Mouse (Mus musculus): ENCODE measurements around the gene Dnajc2. TPM values are rescaled to one million over a fixed set of nuclear protein-coding genes. Genes with fewer than 3 reads are reported as not detected.
A peak's percentile ranks its signal among the peaks of the same experiment; 100 is the strongest.
"Not testable (repeated sequence)": the region's sequence is repeated elsewhere in the genome, so short reads cannot be mapped to it uniquely, and the experiment has no call there.

The Dnajc2 gene
- polyA plus RNA-seq, 1 experiment from 2014 or later, result 73.1 TPM

DNA sequence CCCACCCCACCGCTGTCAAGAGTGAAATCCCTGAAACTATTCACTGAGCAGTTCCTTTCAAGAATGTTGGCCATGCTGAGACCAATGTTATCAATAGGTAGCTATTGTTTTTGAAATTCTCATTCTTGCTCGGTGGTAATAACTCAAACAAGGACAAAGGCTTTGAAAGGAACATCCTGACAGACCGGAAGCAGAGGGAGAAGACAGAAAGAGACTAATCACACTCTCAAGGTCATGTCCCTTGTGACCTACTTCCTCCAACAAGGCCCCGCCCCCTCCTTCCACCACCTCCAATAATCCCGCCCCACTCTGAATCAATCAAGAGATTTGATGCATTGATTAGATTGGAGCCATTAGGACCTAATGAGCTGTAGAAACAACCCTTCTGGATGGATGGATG is 66.5 kb downstream of the Dnajc2 start:
- Histone ChIP-seq H3K4me2 (ENCODE audit: low read depth, low read length) (no peak overlapping the region), H3K9ac (replicated peaks; ENCODE audit: low read depth, low read length) (no peak overlapping the region), H3K4me1 (ENCODE audit: control insufficient read depth, insufficient read depth, low read length) (no peaks in the 10 kb centered on the region), H3K27ac (ENCODE audit: low read depth, low read length) (no peak overlapping the region), H3K4me3 (ENCODE audit: low read depth, low read length) (no peak overlapping the region), H3K9me3 (ENCODE audit: control insufficient read depth, low read length) (no peaks in the 10 kb centered on the region), H3K27me3 (ENCODE audit: control insufficient read depth, insufficient read depth, low read length) (no peaks in the 10 kb centered on the region), H3K36me3 (ENCODE audit: control insufficient read depth, insufficient read depth, low read length) (no peaks in the 10 kb centered on the region)
- WGBS, result 67% methylated on average over 5 of the region's 5 CpGs
- ATAC-seq (ENCODE audit: low read depth), result no peak

DNA sequence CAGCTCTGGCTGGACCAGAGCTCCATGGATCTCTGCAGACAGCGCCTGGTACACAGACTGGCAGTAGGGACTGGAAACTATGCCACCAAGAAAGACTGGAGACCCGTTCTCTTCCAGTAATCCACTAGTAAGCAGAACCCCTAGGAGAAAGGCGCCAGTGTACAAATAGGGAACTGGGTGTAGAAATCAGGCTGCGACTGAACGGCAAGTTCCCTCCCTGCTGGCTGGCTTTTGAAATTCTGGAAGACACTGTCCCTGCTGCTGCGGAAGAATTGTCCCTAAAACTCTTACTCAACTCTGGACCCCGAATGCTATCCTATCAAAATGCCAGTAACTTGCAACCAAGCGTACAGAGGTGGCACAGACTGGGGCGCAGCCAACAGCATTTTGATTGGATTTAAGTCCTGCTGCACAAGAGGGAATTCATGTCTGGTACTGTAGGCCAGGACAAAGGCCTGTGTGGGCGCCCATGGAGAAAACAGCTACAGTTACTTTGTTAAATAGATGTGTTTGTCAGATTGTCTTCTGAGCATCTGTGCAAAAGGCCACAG is 67.8 kb downstream of the Dnajc2 start:
- no peak overlapping the region for H3K9ac ChIP-seq (replicated peaks; ENCODE audit: low read depth, low read length)
- 89% methylated on average over 10 of the region's 10 CpGs for WGBS
- ATAC-seq (ENCODE audit: low read depth), result no peak

DNA sequence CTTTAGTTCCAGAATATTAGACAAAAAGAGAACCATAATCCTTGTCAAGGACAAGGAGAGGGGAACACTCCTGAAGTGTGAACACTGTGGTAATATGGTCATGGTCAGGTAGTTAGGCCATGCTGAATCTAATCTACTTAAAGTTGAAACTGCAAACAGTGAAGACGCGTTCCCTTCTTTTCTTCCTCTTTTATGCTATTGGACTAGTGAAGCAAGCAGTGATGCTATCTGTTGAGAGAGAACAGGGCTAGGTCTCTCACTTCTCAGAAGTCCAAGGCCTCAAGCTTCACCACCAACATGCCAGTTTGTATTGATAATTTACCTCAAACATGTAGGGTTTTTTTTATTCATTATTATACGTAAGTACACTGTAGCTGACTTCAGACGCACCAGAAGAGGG is 70.6 kb downstream of the Dnajc2 start:
- 91% methylated on average over 4 of the region's 4 CpGs for WGBS
- no peaks in the 10 kb centered on the region for H3K27me3 ChIP-seq (ENCODE audit: control insufficient read depth, insufficient read depth, low read length)
- H3K9ac ChIP-seq (replicated peaks; ENCODE audit: low read depth, low read length), result no peak overlapping the region
- no peak overlapping the region for H3K4me2 ChIP-seq (ENCODE audit: low read depth, low read length)
- no peak for ATAC-seq (ENCODE audit: low read depth)
- no peaks in the 10 kb centered on the region for H3K9me3 ChIP-seq (ENCODE audit: control insufficient read depth, low read length)
- H3K4me1 ChIP-seq (ENCODE audit: control insufficient read depth, insufficient read depth, low read length), result no peaks in the 10 kb centered on the region
- no peak overlapping the region for H3K4me3 ChIP-seq (ENCODE audit: low read depth, low read length)
- H3K36me3 ChIP-seq (ENCODE audit: control insufficient read depth, insufficient read depth, low read length), result no peaks in the 10 kb centered on the region
- no peak overlapping the region for H3K27ac ChIP-seq (ENCODE audit: low read depth, low read length)

More for the DNA sequence above, 67.8 kb downstream of the Dnajc2 start:
- no peak overlapping the region for H3K4me3 ChIP-seq (ENCODE audit: low read depth, low read length)
- no peaks in the 10 kb centered on the region for H3K27me3 ChIP-seq (ENCODE audit: control insufficient read depth, insufficient read depth, low read length)
- H3K9me3 ChIP-seq (ENCODE audit: control insufficient read depth, low read length), result no peaks in the 10 kb centered on the region
- no peaks in the 10 kb centered on the region for H3K36me3 ChIP-seq (ENCODE audit: control insufficient read depth, insufficient read depth, low read length)
- H3K4me2 ChIP-seq (ENCODE audit: low read depth, low read length), result no peak overlapping the region
- no peak overlapping the region for H3K27ac ChIP-seq (ENCODE audit: low read depth, low read length)
- H3K4me1 ChIP-seq (ENCODE audit: control insufficient read depth, insufficient read depth, low read length), result no peaks in the 10 kb centered on the region

DNA sequence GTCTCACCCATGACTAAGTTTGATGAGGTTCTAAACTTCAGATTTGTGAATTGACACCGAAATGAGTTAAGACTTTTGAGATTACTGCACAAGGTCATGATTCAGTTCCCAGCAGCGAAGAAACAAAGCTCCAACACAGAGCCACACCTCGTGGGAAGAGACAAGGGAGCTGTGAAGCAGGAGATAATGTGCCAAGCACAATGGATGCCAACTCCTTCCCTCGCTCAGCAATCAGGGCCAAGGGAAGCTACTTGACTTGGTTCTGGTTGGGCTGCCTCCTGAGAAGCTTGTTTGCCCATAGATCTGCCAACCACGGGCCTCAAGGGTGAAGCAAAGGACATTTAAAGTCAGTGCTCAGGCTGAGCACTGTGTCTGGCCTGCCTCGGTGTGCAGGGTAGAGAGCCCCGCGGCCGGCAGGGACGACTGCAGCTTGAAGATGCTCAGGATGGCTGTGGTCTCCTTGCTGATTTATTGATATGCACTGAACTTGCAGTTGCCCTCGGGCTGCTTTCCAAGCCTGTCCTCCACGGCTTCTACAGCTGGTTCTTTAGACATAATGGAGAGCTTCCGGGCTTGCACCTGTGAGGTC is 72.8 kb downstream of the Dnajc2 start:
- H3K4me3 ChIP-seq (ENCODE audit: low read depth, low read length), result no peak overlapping the region
- H3K36me3 ChIP-seq (ENCODE audit: control insufficient read depth, insufficient read depth, low read length), result no peaks in the 10 kb centered on the region
- ATAC-seq (ENCODE audit: low read depth), result peak; percentile 51; the same call in 1 of the 2 replicates
- H3K9me3 ChIP-seq (ENCODE audit: control insufficient read depth, low read length), result no peaks in the 10 kb centered on the region
- no peaks in the 10 kb centered on the region for H3K27me3 ChIP-seq (ENCODE audit: control insufficient read depth, insufficient read depth, low read length)
- H3K27ac ChIP-seq (ENCODE audit: low read depth, low read length), result no peak overlapping the region
- 42% methylated on average over 13 of the region's 13 CpGs for WGBS
- H3K4me2 ChIP-seq (ENCODE audit: low read depth, low read length), result no peak overlapping the region
- no peaks in the 10 kb centered on the region for H3K4me1 ChIP-seq (ENCODE audit: control insufficient read depth, insufficient read depth, low read length)
- H3K9ac ChIP-seq (replicated peaks; ENCODE audit: low read depth, low read length), result no peak overlapping the region

DNA sequence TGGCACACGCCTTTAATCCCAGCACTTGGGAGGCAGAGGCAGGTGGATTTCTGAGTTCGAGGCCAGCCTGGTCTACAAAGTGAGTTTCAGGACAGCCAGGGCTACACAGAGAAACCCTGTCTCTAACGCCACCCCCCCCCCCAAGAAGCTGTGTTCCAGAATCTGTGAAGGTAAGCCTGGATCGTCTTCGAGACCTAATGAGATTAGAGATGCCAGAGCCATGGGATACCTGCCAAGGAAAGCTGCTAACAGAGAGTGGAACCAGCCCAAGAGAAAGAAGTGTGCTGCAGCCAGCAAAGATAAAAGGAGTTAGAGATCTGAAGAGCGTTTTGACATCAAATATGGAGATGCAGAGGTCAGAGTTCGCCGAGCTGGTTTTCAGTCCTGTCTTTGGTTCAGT is 77.0 kb downstream of the Dnajc2 start:
- not testable (repeated sequence) for H3K9ac ChIP-seq (replicated peaks; ENCODE audit: low read depth, low read length); ATAC-seq (ENCODE audit: low read depth); H3K36me3 ChIP-seq (ENCODE audit: control insufficient read depth, insufficient read depth, low read length); H3K27ac ChIP-seq (ENCODE audit: low read depth, low read length); H3K4me3 ChIP-seq (ENCODE audit: low read depth, low read length); H3K27me3 ChIP-seq (ENCODE audit: control insufficient read depth, insufficient read depth, low read length); H3K9me3 ChIP-seq (ENCODE audit: control insufficient read depth, low read length); H3K4me2 ChIP-seq (ENCODE audit: low read depth, low read length); H3K4me1 ChIP-seq (ENCODE audit: control insufficient read depth, insufficient read depth, low read length)
- WGBS, result 93% methylated on average over 8 of the region's 8 CpGs

Other genes with a start within 250 kb of the Dnajc2 start
- 0.95 and 5.5 TPM in 2 replicates for gene Lrrc17, start 241.7 kb downstream of the Dnajc2 start, polyA plus RNA-seq (2014; fragmentation: Nextera tagmentation; extraction: Ambion mirVana)
- gene Fbxl13, start 139.6 kb downstream of the Dnajc2 start, polyA plus RNA-seq (2014; fragmentation: Nextera tagmentation; extraction: Ambion mirVana), result 0.21 and 0.35 TPM in 2 replicates
- gene Armc10, start 139.4 kb downstream of the Dnajc2 start, polyA plus RNA-seq (2014; fragmentation: Nextera tagmentation; extraction: Ambion mirVana), result 51.1 and 57.2 TPM in 2 replicates
- 3.1 and 3.2 TPM in 2 replicates for gene Napepld, start 83.9 kb downstream of the Dnajc2 start, polyA plus RNA-seq (2014; fragmentation: Nextera tagmentation; extraction: Ambion mirVana)
- gene Pmpcb, start 48.1 kb downstream of the Dnajc2 start, polyA plus RNA-seq (2014; fragmentation: Nextera tagmentation; extraction: Ambion mirVana), result 76.5 and 82.1 TPM in 2 replicates
- gene Psmc2, start within 50 bp of the Dnajc2 start, polyA plus RNA-seq (2014; fragmentation: Nextera tagmentation; extraction: Ambion mirVana), result 173 and 185 TPM in 2 replicates
- gene Slc26a5, start 80.4 kb upstream of the Dnajc2 start, polyA plus RNA-seq (2014; fragmentation: Nextera tagmentation; extraction: Ambion mirVana), result 0.12 TPM in 1 of 2 replicates, not detected in the other